ENCODE assay signal across 19 mouse cellular contexts in the genomic region with DNA sequence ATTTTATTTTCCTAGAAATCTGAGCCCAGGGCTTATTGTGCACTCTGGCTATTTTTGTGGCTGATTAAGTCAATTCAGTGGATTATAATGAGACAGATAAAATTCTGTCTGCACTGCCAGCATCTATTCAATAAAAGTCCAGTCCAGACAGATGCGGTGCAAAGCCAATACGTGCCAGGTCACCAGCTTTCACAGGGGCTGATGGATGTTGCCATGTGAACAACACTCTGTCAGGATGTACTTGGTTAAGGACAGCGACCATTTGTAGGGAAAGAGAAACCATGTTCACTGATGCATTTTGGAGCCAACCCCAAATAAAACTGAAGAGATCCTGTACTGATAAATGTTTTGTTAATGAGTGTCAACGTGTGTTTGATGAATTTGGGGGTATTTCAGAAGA.
DNase-seq lines count a peak whose midpoint lies in the region; ATAC-seq and TF ChIP-seq lines count a peak whose summit lies in the region.
"Had no signal": no experiment of that assay in that cellular context is flagged by ENCODE, and none has a peak within 500 bp of the region (broad histone marks: within the 10 kb centered on the region; RNA-seq: fewer than 3 reads in every experiment).

No protein-coding gene starts in this region.

- no peak overlapping the region for H3K27ac ChIP-seq in hindbrain, embryonic 11.5 days (ENCODE audit: low read depth, low read length)
- H3K27ac ChIP-seq in hindbrain, embryonic 13.5 days: no peak overlapping the region
- no peak overlapping the region for H3K27ac ChIP-seq in midbrain, embryonic 14.5 days (replicated peaks; ENCODE audit: low read depth, low read length)
- no peak overlapping the region for H3K27ac ChIP-seq in midbrain, embryonic 16.5 days (ENCODE audit: low read length)
- H3K27ac ChIP-seq in intestine, postnatal 0 days (ENCODE audit: low read depth, low read length): no peak overlapping the region
- H3K27ac ChIP-seq: embryonic facial prominence, embryonic 10.5 days; forebrain, embryonic 15.5 days; heart, adult 2 months; hindbrain, embryonic 10.5 days had no signal

- no peak for TF ChIP-seq CTCF in brain, embryonic 14.5 days (IDR thresholded peaks at IDR 0.05; ENCODE audit: borderline replicate concordance, extremely low read depth, insufficient read depth, insufficient read length)
- no peak for TF ChIP-seq CTCF in intestine, postnatal 0 days (IDR thresholded peaks at IDR 0.05; ENCODE audit: low read depth)

- no peak overlapping the region for H3K4me2 ChIP-seq in hindbrain, embryonic 11.5 days (replicated peaks; ENCODE audit: low read depth, low read length)
- no peak overlapping the region for H3K4me2 ChIP-seq in hindbrain, embryonic 13.5 days
- no peak overlapping the region for H3K4me2 ChIP-seq in midbrain, embryonic 14.5 days (ENCODE audit: low read length)
- H3K4me2 ChIP-seq in midbrain, embryonic 16.5 days (ENCODE audit: low read length): no peak overlapping the region
- no peak overlapping the region for H3K4me2 ChIP-seq in intestine, postnatal 0 days (replicated peaks; ENCODE audit: low read depth)
- H3K4me2 ChIP-seq: forebrain, embryonic 15.5 days; heart, embryonic 12.5 days had no signal

- peak; percentile 53; the same call in 1 of the 2 replicates for ATAC-seq in hindbrain, embryonic 11.5 days (ENCODE audit: low FRiP score)
- no peak for ATAC-seq in hindbrain, embryonic 13.5 days (ENCODE audit: low FRiP score)
- no peak for ATAC-seq in midbrain, embryonic 14.5 days (ENCODE audit: low FRiP score, low TSS enrichment)
- ATAC-seq in midbrain, embryonic 16.5 days: no peak
- ATAC-seq in intestine, postnatal 0 days: no peak
- ATAC-seq: CD4-positive, CD25-positive, alpha-beta regulatory T cell, adult 4 months; forebrain, embryonic 15.5 days had no signal

- H3K9ac ChIP-seq in hindbrain, embryonic 11.5 days (ENCODE audit: low read depth, low read length): no peak overlapping the region
- H3K9ac ChIP-seq in hindbrain, embryonic 13.5 days: no peak overlapping the region
- H3K9ac ChIP-seq in midbrain, embryonic 14.5 days (replicated peaks; ENCODE audit: low read length): no peak overlapping the region
- no peak overlapping the region for H3K9ac ChIP-seq in midbrain, embryonic 16.5 days (ENCODE audit: low read depth, low read length)
- no peak overlapping the region for H3K9ac ChIP-seq in intestine, postnatal 0 days (ENCODE audit: low read depth, low read length)
- H3K9ac ChIP-seq: forebrain, embryonic 15.5 days; heart, embryonic 12.5 days had no signal

- H3K9me3 ChIP-seq in hindbrain, embryonic 11.5 days (ENCODE audit: control insufficient read depth, low read length): no peaks in the 10 kb centered on the region
- no peaks in the 10 kb centered on the region for H3K9me3 ChIP-seq in hindbrain, embryonic 13.5 days
- H3K9me3 ChIP-seq in midbrain, embryonic 14.5 days (ENCODE audit: control insufficient read depth, low read length): no peaks in the 10 kb centered on the region
- no peaks in the 10 kb centered on the region for H3K9me3 ChIP-seq in midbrain, embryonic 16.5 days (replicated peaks; ENCODE audit: control insufficient read depth, low read length, poor library complexity, severe bottlenecking)
- H3K9me3 ChIP-seq in intestine, postnatal 0 days (ENCODE audit: control insufficient read depth): no peaks in the 10 kb centered on the region
- H3K9me3 ChIP-seq: embryonic facial prominence, embryonic 10.5 days; forebrain, embryonic 15.5 days; G1E; heart, embryonic 12.5 days; hindbrain, embryonic 10.5 days had no signal

- H3K4me1 ChIP-seq in hindbrain, embryonic 11.5 days (replicated peaks; ENCODE audit: control insufficient read depth, insufficient read depth, low read length): no peaks in the 10 kb centered on the region
- H3K4me1 ChIP-seq in hindbrain, embryonic 13.5 days (replicated peaks): no peaks in the 10 kb centered on the region
- H3K4me1 ChIP-seq in midbrain, embryonic 14.5 days (ENCODE audit: control insufficient read depth, insufficient read depth, low read length): no peaks in the 10 kb centered on the region
- H3K4me1 ChIP-seq in midbrain, embryonic 16.5 days (ENCODE audit: control insufficient read depth, insufficient read depth, low read length): no peaks in the 10 kb centered on the region
- H3K4me1 ChIP-seq in intestine, postnatal 0 days (replicated peaks; ENCODE audit: control insufficient read depth, insufficient read depth, low read length): no peaks in the 10 kb centered on the region
- H3K4me1 ChIP-seq: embryonic facial prominence, embryonic 10.5 days; forebrain, embryonic 15.5 days; heart, embryonic 12.5 days; hindbrain, embryonic 10.5 days had no signal

- TF ChIP-seq POLR2A in brain, embryonic 14.5 days (IDR thresholded peaks at IDR 0.05; ENCODE audit: borderline replicate concordance, extremely low read depth, insufficient read depth, insufficient read length, poor library complexity, severe bottlenecking): no peak

- no peaks in the 10 kb centered on the region for H3K27me3 ChIP-seq in hindbrain, embryonic 11.5 days (ENCODE audit: control insufficient read depth, insufficient read depth, low read length)
- no peaks in the 10 kb centered on the region for H3K27me3 ChIP-seq in hindbrain, embryonic 13.5 days
- H3K27me3 ChIP-seq in midbrain, embryonic 14.5 days (ENCODE audit: control insufficient read depth, insufficient read depth, low read length): no peaks in the 10 kb centered on the region
- no peaks in the 10 kb centered on the region for H3K27me3 ChIP-seq in midbrain, embryonic 16.5 days (ENCODE audit: control insufficient read depth, insufficient read depth, low read depth, low read length)
- H3K27me3 ChIP-seq in intestine, postnatal 0 days (replicated peaks; ENCODE audit: control insufficient read depth, insufficient read depth, low read length): no peaks in the 10 kb centered on the region
- H3K27me3 ChIP-seq: forebrain, embryonic 15.5 days; heart, embryonic 12.5 days had no signal

- H3K4me3 ChIP-seq in hindbrain, embryonic 11.5 days (ENCODE audit: low read depth, low read length): no peak overlapping the region
- H3K4me3 ChIP-seq in hindbrain, embryonic 13.5 days: no peak overlapping the region
- no peak overlapping the region for H3K4me3 ChIP-seq in midbrain, embryonic 14.5 days (replicated peaks; ENCODE audit: low read depth, low read length)
- H3K4me3 ChIP-seq in midbrain, embryonic 16.5 days (ENCODE audit: low read depth, low read length): no peak overlapping the region
- no peak overlapping the region for H3K4me3 ChIP-seq in intestine, postnatal 0 days (ENCODE audit: low read depth, low read length)
- H3K4me3 ChIP-seq: embryonic facial prominence, embryonic 10.5 days; forebrain, embryonic 15.5 days; heart, adult 2 months; heart, embryonic 12.5 days; hindbrain, embryonic 10.5 days had no signal

- no peaks in the 10 kb centered on the region for H3K36me3 ChIP-seq in hindbrain, embryonic 11.5 days (ENCODE audit: control insufficient read depth, insufficient read depth, low read length)
- no peaks in the 10 kb centered on the region for H3K36me3 ChIP-seq in hindbrain, embryonic 13.5 days
- no peaks in the 10 kb centered on the region for H3K36me3 ChIP-seq in midbrain, embryonic 14.5 days (ENCODE audit: control insufficient read depth, insufficient read depth, low read length)
- H3K36me3 ChIP-seq in midbrain, embryonic 16.5 days (ENCODE audit: control insufficient read depth, insufficient read depth, low read length): no peaks in the 10 kb centered on the region
- no peaks in the 10 kb centered on the region for H3K36me3 ChIP-seq in intestine, postnatal 0 days (ENCODE audit: control insufficient read depth, insufficient read depth)
- H3K36me3 ChIP-seq: embryonic facial prominence, embryonic 10.5 days; forebrain, embryonic 15.5 days; G1E; heart, embryonic 12.5 days; hindbrain, embryonic 10.5 days had no signal

- WGBS in hindbrain, embryonic 11.5 days: 63% methylated on average over 4 of the region's 4 CpGs
- 57% methylated on average over 4 of the region's 4 CpGs for WGBS in hindbrain, embryonic 13.5 days
- 68% methylated on average over 4 of the region's 4 CpGs for WGBS in midbrain, embryonic 14.5 days
- 47% methylated on average over 4 of the region's 4 CpGs for WGBS in midbrain, embryonic 16.5 days
- 76% methylated on average over 4 of the region's 4 CpGs for WGBS in intestine, postnatal 0 days

- DNase-seq in hindbrain, embryonic 11.5 days (ENCODE audit: low spot score): peak; percentile 9
- DNase-seq in midbrain, embryonic 14.5 days: peak; percentile 11
- DNase-seq in brain, adult 2 months (ENCODE audit: low read depth, low spot score): peak; percentile 0
- DNase-seq in brain, embryonic 14.5 days (ENCODE audit: low read depth): peak; percentile 22
- no peak for DNase-seq in B cell, adult 2 months
- DNase-seq: adrenal gland, adult 8-10 months; adrenal gland, postnatal 36 days; cerebellum, adult 11-12 months; cerebellum, adult 9-10 months; heart, adult 2 months had no signal

Comparison
In these comparisons a context has a peak if more than half of its experiments do, and no peak if none do; other contexts are left out.
1. DNase-seq: peak in hindbrain, embryonic 11.5 days (single experiment), midbrain, embryonic 14.5 days (single experiment), brain, adult 2 months (single experiment) and brain, embryonic 14.5 days (single experiment); none in B cell, adult 2 months (0 of 2).